Mouse (Mus musculus): Measurements from ENCODE around the gene Npb.

DNA sequence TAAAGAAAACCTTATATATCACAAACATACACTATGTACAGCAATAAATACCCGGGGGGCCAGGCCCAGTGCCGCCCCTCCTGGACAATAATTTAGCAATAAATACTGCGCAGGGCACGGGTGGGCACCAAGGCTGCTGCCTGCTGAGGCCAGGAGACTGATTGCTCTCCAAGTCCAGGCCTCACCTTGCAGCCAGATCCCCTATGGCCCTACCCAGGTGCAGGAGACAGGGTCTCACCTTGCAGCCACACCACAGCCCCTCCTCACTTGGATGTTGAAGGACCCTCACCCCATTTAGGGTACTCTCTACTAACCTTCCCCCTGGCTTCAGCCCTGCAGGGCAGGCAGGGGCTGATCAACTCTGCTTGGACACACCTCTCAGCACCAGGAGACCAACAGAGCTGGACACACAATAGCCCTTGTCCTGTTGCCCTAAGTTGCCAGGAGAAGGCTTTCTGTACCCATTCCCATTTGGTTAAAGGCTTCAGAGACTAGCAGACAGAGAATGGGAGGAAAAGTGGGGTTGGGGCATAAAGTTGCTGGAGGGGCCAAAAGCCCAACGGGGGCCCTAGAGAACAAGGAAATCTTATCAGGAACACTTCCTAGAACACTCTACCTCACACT lies 17.0 kb downstream of the Npb start, which contains the start of gene Sirt7:
- TF ChIP-seq CTCF (IDR thresholded peaks at IDR 0.05; ENCODE audit: low read depth) = 0 out of 2 replicates have a peak, but pooled peaks have one; percentile 11
- no peak for TF ChIP-seq EP300 (IDR thresholded peaks at IDR 0.05; ENCODE audit: low read depth)

Measured in liver, embryonic 14.5 days (tissue).